Mouse (Mus musculus): ENCODE data around the gene Slc2a13.

Gene Slc2a13

GRCm38 (mm10) chr15:91275961-91276360, 297.1 kb downstream of the Slc2a13 start:
- DNase-seq (ENCODE audit: low read depth, low spot score) = no peak

DNA sequence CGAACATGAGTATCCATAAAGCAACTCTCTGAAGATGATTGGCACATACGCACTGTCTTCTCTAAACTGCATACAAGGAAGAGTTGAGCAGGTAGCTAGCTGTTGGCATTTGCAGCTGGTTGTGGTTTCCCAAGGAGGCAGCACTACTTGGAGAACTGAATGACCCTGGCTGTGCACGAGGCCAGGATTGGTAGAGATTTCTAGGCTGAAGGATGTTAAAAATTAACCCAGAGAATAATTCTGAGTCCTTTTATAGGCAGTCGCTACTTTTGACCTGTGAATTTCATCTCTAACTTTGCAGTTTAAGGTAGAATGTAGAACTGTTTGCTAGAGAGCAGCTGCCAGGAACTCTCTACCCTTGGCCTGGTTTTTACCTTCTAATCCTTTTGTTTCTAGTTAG, 304.5 kb downstream of the Slc2a13 start:
- DNase-seq (ENCODE audit: low read depth, low spot score) = no peak

- DNase-seq (ENCODE audit: low read depth, low spot score) = no peak
Measured at GRCm38 (mm10) chr15:91263926-91264325, 309.1 kb downstream of the Slc2a13 start.

DNA sequence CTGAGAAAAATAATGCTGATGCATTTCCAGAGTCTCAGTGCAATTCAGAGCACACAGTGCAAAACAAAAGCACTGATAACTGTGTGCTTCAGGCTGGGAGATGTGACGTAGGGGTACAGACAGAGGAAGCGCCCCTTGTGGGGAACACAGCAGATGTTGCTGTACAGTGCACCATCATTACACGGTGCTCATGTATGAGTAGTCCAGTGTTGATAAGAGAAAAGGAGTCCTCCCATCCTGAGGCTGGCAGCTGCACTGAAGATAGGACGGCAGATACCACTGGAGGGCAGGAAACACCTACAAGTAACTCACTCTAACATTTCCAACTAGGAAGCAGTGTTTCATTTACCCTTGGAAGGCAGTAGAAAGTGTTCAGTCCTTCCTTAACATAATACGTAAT, 312.5 kb downstream of the Slc2a13 start:
- no peak for DNase-seq (ENCODE audit: low read depth, low spot score)

DNA sequence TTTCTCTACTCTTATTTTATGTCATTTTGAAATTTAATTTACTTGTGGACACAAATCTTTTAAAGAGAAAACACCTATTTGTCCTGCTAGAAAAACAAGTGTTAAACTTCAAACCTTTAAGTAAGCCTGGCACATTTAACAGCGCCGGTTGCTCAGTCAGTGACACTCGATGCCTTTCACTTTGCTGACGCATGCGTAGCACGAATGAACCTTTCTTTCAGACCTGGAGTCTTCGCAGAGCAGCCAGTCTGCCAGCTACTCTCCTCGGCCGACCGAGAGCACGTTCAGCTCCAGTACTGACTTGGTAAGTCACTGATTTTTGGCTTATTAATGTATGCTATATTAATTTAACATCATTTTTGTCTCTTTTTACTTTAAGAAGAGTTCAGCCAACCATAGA, 315.9 kb downstream of the Slc2a13 start:
- DNase-seq (ENCODE audit: low read depth, low spot score) = no peak

DNA sequence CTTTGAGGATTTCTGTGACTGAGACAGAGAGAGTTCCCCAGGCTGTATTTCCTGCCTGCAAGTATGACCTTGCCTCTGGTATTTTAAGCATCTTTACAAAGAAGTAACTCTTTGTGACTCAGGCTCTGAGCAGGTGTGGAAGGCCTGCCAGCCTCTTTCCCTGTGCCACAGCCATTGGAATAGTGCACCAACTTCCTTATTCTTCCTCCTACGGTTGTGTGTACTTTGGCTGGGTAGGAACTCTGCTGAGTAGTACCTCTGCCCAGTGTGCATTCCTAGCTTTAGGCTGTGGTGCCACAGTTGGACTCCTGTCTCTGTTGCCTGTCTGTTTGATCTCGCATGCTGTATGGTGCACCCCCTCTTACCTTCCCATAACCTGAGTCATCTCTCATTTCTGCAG, 317.8 kb downstream of the Slc2a13 start:
- no peak for DNase-seq (ENCODE audit: low read depth, low spot score)

DNA sequence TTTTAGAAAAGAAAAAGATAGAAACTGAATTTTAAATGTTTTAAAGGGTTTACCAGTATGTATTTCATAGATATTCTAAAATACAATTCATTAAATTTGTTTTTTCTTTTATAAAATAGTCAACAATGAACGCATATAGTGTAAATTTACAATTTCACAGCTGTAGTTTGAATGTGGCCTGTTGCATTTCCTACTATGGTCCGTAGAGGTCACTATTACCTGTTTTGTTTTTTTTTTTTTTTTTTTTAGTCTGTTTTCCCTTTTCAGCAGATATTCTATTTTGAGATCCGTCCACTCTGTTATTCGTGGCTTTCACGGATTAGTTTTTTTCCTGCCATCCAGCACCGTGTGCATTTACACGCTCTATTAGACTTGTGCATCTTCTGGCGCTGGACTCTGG, 320.1 kb downstream of the Slc2a13 start:
- DNase-seq (ENCODE audit: low read depth, low spot score) = no peak

DNA sequence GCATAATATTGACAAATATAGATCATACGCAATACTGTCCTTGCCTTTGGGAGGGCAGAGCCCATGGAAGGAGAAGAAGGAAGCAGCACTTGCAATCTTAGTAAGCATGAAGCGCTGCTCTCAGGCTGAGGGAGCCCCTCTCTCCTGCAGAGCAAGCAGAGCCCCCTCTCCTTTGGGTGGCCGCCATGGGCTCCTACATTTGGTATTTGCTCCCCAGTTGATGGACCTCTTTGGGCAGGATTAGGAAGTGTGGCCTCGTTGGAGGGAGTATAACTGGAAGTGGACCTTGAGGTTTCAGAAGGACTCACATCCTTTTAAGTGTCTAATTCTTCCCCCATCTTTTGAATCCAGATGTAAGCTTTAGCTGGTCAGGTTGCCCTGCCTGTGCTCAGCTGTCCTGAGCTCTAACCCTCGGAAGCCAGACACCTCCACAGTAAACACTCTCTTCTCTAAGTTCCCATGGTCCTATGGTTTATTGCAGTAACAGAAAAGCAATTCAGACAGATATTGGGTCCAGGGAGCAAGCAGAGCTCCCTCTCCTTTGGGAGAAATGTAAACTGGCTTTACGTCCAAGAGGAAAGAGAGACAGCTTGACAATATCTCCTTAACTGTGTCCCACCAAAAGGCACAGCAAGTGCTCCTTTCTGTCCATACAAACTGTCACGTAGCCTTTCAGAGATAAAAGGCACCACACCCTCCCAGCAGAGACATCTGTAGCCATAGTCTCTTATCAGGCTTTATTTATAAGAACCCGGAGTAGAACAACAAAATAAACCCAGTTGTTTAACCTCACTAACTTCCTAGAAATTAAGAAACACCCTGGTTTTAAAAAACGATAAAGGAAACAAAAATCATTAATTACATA, 321.3 kb downstream of the Slc2a13 start:
- DNase-seq (ENCODE audit: low read depth, low spot score) = no peak

DNA sequence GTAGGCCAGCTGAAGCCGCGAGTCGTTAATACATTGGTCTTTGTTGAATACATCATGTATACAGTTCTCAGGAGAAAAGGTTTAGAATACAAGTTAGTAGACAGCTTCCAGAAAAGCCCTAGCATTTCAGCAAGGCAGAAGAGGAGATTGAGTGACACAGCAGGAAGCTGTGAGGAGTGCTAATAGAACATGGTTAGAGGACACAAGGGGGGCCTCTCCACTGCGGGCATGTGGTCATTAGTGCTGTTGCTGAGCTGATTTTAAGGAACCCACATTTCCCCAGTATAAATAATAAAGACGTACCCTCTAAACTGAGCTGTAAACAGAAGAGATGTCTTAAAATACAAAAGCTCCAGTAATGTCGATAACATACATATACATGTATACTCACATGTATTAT, 322.2 kb downstream of the Slc2a13 start:
- no peak for DNase-seq (ENCODE audit: low read depth, low spot score)

DNA sequence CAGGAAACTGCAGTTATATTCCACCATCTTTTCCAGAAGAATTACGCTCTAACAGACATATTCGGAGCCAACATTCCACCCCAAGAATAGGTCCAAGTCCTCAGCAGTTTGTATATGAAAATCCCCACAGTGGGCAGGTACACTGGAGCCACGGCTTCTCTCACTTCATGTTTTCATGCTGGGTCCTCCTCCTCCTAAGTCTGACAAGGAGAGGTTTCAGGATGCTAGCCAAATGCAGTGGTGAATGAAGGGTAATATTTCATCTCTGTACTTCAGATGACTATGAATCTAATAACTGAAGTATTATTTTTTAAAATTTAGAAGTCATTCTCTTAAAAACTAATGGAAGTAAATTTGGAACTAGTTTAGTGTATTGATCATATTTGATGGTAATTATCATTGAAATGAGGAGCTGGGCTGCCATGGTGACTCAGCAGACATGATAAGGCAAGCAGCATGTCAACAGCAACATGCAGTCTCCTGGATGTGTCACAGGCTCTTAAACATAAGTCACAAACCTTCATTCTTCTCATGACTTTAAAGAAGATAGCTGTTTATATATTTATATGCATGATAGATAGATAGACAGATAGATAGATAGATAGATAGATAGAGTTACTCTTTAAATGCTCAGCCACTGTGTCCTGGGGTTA, 332.3 kb downstream of the Slc2a13 start:
- DNase-seq (ENCODE audit: low read depth, low spot score) = no peak

DNA sequence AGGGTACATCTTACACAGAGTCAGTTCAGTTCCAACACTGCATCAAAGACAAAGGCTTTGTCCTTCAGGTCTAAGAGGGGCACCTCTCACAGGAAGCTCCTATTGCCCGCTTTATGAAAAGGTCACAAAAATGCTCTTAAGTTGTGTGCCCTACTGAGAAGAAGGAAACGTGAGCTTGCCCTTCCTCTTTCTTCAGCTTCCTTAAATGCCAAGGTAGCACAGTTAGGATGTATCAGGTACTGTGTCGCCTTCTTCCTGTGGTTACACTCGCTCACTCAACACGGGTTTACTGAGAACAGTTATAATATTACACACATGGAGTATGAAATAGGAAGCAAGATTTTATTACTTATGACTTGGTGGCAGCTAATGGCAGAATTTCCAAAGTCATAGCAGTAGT, 335.8 kb downstream of the Slc2a13 start:
- no peak for DNase-seq (ENCODE audit: low read depth, low spot score)

Measured in embryo, embryonic 11.5 days (tissue).